Mouse (Mus musculus): Measurements from ENCODE around the gene Gm42957.

DNA sequence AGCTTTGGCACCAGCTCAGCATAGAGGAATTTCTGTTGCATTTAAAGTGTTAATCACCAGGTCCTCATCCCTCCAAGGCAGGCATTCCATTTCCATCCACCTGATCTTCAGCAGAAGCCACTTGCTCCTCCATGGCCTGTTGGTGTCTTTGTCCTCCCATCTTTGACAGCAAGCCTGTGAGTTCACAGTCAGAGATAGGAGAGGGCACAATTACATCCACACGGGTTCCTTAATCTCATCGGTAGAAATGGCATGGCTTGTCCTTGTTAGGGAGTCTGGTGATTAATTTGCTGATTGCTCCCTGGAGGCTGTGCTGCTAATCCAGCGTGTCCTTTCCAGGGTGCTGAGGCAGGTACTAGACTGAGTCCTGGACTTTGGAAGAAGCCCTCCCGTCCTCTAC lies 38.2 kb downstream of the Gm42957 start:
- TF ChIP-seq CTCF (IDR thresholded peaks at IDR 0.05) (no peak), EP300 (IDR thresholded peaks at IDR 0.05) (no peak)
